Mouse (Mus musculus): ENCODE data around the gene Camk2n2.

DNA sequence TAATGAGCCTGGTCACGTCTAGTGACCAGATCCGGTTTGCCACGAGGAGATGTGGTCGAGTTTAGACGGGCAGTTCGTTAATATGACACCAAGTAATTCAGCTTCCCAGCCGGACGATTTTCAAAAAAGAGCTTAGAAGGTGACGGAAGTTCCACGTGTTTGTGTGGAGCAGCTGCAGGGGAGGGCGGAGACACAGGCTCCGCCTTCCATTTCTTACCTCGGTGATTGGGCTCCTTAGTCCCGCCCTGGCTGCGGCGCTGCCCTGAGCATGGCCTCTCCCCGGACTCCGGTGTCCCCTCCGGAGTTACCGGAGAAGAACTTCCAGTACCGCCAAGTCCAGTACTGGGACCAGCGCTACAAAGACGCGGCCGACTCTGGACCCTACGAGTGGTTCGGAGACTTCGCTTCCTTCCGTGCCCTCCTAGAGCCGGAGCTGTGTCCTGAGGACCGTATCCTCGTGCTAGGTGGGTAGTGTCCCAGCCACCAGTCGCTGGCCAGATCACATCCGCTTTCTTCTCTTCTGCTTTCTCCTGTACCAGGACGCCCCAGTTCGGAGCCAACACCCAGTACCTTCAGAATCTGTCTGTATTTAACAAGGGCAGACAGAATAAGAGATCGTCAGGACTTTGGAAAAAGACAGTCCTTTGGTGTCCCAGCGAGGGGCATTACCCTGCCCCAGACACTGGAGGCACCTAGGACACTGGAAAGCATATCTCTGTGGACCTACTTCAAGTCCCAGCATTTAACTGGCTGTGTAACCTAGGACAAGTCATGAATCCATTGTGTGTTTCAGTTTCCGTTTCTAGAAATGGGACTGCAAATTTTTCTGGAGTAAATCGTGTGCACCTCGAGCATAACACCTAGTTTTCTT, 9.5 kb downstream of the Camk2n2 start, which contains the start of the genes Eef1akmt4, Gm49333 and Alg3:
- TF ChIP-seq CTCF (IDR thresholded peaks at IDR 0.05; ENCODE audit: extremely low read depth, insufficient read depth, insufficient read length, insufficient replicate concordance) (no peak), POLR2A (IDR thresholded peaks at IDR 0.05; ENCODE audit: low read depth, low read length) (no peak; the same call in 1 of the 2 replicates)
